Mouse (Mus musculus): ENCODE data around the gene Kmt2c. TPM values are rescaled to one million over a fixed set of nuclear protein-coding genes. Genes with fewer than 3 reads are reported as not detected.

Kmt2c gene
- total and polyA plus RNA-seq, 3 experiments = 23.8 to 34.0 (median 26.2) TPM

DNA sequence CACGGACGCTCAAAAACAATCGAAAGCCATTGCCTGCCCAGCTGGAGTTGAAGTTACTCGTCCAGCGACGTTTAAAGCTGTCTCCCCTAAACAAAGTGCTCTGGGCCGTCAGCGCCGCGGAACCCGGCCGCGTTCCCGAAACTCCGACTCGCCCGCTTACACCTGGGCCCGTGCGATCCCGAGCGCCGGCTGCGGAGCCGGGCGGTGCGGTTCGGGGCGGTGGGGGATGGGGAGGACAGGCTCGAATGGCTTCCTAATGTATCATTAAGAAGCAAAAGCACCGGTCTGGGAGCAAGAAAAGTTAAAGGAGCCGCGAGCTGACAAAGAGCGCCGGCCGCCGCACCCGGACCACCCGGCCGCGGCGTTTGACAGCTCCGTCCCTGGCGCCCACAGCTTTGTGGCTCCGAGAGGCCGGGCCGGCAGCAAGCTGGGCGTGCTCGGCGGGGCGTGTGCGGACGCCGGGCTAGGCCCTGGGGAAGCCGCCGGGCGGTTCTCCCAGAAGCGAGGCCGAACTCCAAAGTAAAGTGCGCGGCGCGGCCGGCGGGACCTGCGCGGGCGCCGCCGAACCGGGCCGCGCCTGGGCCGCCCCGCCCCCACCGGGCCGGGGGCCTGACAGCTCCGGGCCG lies 750 bp downstream of the Kmt2c start:
- TF ChIP-seq MYB (IDR thresholded peaks at IDR 0.05; ENCODE audit: low read depth, low read length) (no peak), CHD1 (IDR thresholded peaks at IDR 0.05; ENCODE audit: low read depth, low read length) (peak; percentile 80; the same call in 1 of the 2 replicates), MXI1 (IDR thresholded peaks at IDR 0.05; ENCODE audit: low read depth, low read length) (peak; percentile 73; the same call in 1 of the 2 replicates), CTCF (IDR thresholded peaks at IDR 0.05 in 2 of 3, conservative IDR thresholded peaks at IDR 0.05 in 1 of 3; ENCODE audit: control insufficient read depth in 1 of 3, insufficient read depth in 1 of 3, low read depth in 2 of 3, low read length in 3 of 3, poor library complexity in 1 of 3, severe bottlenecking in 1 of 3) (no peak), UBTF (IDR thresholded peaks at IDR 0.05; ENCODE audit: borderline replicate concordance, insufficient read depth, low read depth, low read length) (peak; percentile 17; the same call in 1 of the 2 replicates), ETS1 (IDR thresholded peaks at IDR 0.05; ENCODE audit: low read depth, low read length) (no peak), MAZ (IDR thresholded peaks at IDR 0.05; ENCODE audit: low read depth, low read length) (0 out of 2 replicates have a peak, but pooled peaks have one; percentile 7), JUND (IDR thresholded peaks at IDR 0.05; ENCODE audit: low read depth, low read length) (no peak), SIN3A (IDR thresholded peaks at IDR 0.05; ENCODE audit: low read length) (no peak; the same call in none of the 2 replicates), NELFE (IDR thresholded peaks at IDR 0.05; ENCODE audit: low read depth, low read length) (no peak), RCOR1 (IDR thresholded peaks at IDR 0.05; ENCODE audit: low read depth, low read length) (no peak)

DNA sequence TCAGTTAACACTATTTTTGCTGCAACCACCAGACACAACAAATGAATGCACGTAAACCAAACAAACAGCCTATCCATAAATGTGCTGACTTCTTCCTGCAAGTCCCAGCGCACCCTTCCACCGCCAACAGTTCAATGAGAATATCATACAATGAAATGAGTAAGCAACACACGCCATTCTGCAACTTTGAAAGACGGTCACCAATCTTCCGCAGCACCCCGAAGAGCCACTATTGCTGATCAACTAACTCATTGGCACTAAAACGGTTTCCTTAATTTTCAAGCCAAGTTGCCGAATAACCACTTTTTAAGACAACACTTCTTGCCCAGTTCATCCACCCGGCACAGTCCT lies 1.2 kb downstream of the Kmt2c start:
- peak overlapping the region; percentile 92 to 97 for H3K4me3 ChIP-seq (ENCODE audit: control insufficient read depth in 1 of 2, insufficient read depth in 1 of 2, low read depth in 2 of 2, low read length in 2 of 2)
- H3K79me2 ChIP-seq (ENCODE audit: control insufficient read depth, insufficient read depth, low read length, poor library complexity) = peaks cover 61% of the 10 kb centered on the region
- H3K36me3 ChIP-seq (ENCODE audit: control insufficient read depth in 1 of 2, insufficient read depth in 2 of 2, low read length in 2 of 2) = peaks cover 0 to 40% of the 10 kb centered on the region in 2 experiments; a peak in 2 of 4 replicates
- peak overlapping the region; percentile 100 for H3K9ac ChIP-seq (ENCODE audit: control insufficient read depth, low read depth, low read length, poor library complexity, severe bottlenecking)
- peak; percentile 83 for DNase-seq (ENCODE audit: low read depth, low spot score)
- peaks cover 16 to 29% of the 10 kb centered on the region in 2 experiments for H3K4me1 ChIP-seq (ENCODE audit: control insufficient read depth in 1 of 2, insufficient read depth in 2 of 2, low read length in 2 of 2)
- H3K27me3 ChIP-seq (ENCODE audit: control insufficient read depth in 1 of 2, insufficient read depth in 2 of 2, low read length in 2 of 2) = no peaks in the 10 kb centered on the region; a peak in 1 of 4 replicates
- H3K27ac ChIP-seq (ENCODE audit: control insufficient read depth, low read depth, low read length) = peak overlapping the region; percentile 94
- H3K9me3 ChIP-seq (replicated peaks; ENCODE audit: insufficient read depth, low read length) = no peaks in the 10 kb centered on the region
- TF ChIP-seq JUND (IDR thresholded peaks at IDR 0.05; ENCODE audit: low read depth, low read length) (no peak), ZKSCAN1 (IDR thresholded peaks at IDR 0.05; ENCODE audit: low read depth, low read length) (no peak), GABPA (IDR thresholded peaks at IDR 0.05; ENCODE audit: low read depth, low read length) (no peak), CTCF (IDR thresholded peaks at IDR 0.05 in 2 of 3, conservative IDR thresholded peaks at IDR 0.05 in 1 of 3; ENCODE audit: control insufficient read depth in 1 of 3, insufficient read depth in 1 of 3, low read depth in 2 of 3, low read length in 3 of 3, poor library complexity in 1 of 3, severe bottlenecking in 1 of 3) (no peak), ELF1 (IDR thresholded peaks at IDR 0.05; ENCODE audit: low read depth, low read length) (no peak), POLR2AphosphoS5 (IDR thresholded peaks at IDR 0.05; ENCODE audit: borderline replicate concordance, low read depth, low read length) (no peak), RCOR1 (IDR thresholded peaks at IDR 0.05; ENCODE audit: low read depth, low read length) (no peak), HCFC1 (IDR thresholded peaks at IDR 0.05; ENCODE audit: low read depth, low read length) (no peak), MYC (IDR thresholded peaks at IDR 0.05; ENCODE audit: low read depth, low read length) (no peak), SMC3 (IDR thresholded peaks at IDR 0.05; ENCODE audit: low read depth, low read length) (no peak), ETS1 (IDR thresholded peaks at IDR 0.05; ENCODE audit: low read depth, low read length) (0 out of 2 replicates have a peak, but pooled peaks have one; percentile 12), POLR2AphosphoS2 (IDR thresholded peaks at IDR 0.05; ENCODE audit: low read length) (no peak), ZMIZ1 (IDR thresholded peaks at IDR 0.05; ENCODE audit: low read depth, low read length) (no peak), KAT2A (conservative IDR thresholded peaks at IDR 0.05; ENCODE audit: low read depth, low read length) (no peak), SIN3A (IDR thresholded peaks at IDR 0.05; ENCODE audit: low read length) (peak; percentile 81), RAD21 (IDR thresholded peaks at IDR 0.05; ENCODE audit: low read depth, low read length) (no peak), BHLHE40 (IDR thresholded peaks at IDR 0.05; ENCODE audit: borderline replicate concordance, low read depth, low read length) (no peak), POLR2A (IDR thresholded peaks at IDR 0.05; ENCODE audit: control insufficient read depth in 1 of 2, insufficient read depth in 1 of 2, low read depth in 1 of 2, low read length in 2 of 2, poor library complexity in 1 of 2) (no peak), NRF1 (IDR thresholded peaks at IDR 0.05; ENCODE audit: insufficient read depth, low read depth, low read length, poor library complexity, severe bottlenecking) (no peak), MXI1 (IDR thresholded peaks at IDR 0.05; ENCODE audit: low read depth, low read length) (no peak; the same call in 1 of the 2 replicates), UBTF (IDR thresholded peaks at IDR 0.05; ENCODE audit: borderline replicate concordance, insufficient read depth, low read depth, low read length) (no peak), MAZ (IDR thresholded peaks at IDR 0.05; ENCODE audit: low read depth, low read length) (peak; percentile 13; the same call in 1 of the 2 replicates), USF1 (IDR thresholded peaks at IDR 0.05; ENCODE audit: low read depth, low read length) (no peak), CHD2 (IDR thresholded peaks at IDR 0.05; ENCODE audit: low read length) (no peak), EP300 (IDR thresholded peaks at IDR 0.05; ENCODE audit: low read depth in 1 of 2, low read length in 2 of 2) (no peak; a peak in 1 of 4 replicates)

More for the DNA sequence above, 750 bp downstream of the Kmt2c start:
- H3K79me2 ChIP-seq (ENCODE audit: control insufficient read depth, insufficient read depth, low read length, poor library complexity) = peaks cover 57% of the 10 kb centered on the region
- peak overlapping the region; percentile 94 for H3K27ac ChIP-seq (ENCODE audit: control insufficient read depth, low read depth, low read length)
- peaks cover 0 to 39% of the 10 kb centered on the region in 2 experiments; a peak in 2 of 4 replicates for H3K36me3 ChIP-seq (ENCODE audit: control insufficient read depth in 1 of 2, insufficient read depth in 2 of 2, low read length in 2 of 2)
- H3K4me3 ChIP-seq (ENCODE audit: control insufficient read depth in 1 of 2, insufficient read depth in 1 of 2, low read depth in 2 of 2, low read length in 2 of 2) = peak overlapping the region; percentile 92 to 97
- no peaks in the 10 kb centered on the region; a peak in 1 of 4 replicates for H3K27me3 ChIP-seq (ENCODE audit: control insufficient read depth in 1 of 2, insufficient read depth in 2 of 2, low read length in 2 of 2)
- DNase-seq (ENCODE audit: low read depth, low spot score) = peak; percentile 66
- no peaks in the 10 kb centered on the region for H3K9me3 ChIP-seq (replicated peaks; ENCODE audit: insufficient read depth, low read length)
- H3K9ac ChIP-seq (ENCODE audit: control insufficient read depth, low read depth, low read length, poor library complexity, severe bottlenecking) = peak overlapping the region; percentile 100
- peaks cover 16 to 26% of the 10 kb centered on the region in 2 experiments for H3K4me1 ChIP-seq (ENCODE audit: control insufficient read depth in 1 of 2, insufficient read depth in 2 of 2, low read length in 2 of 2)
